Comparison of ENCODE assay signal across 11 mouse cellular contexts in genomic region chr15:27506127-27506886, GRCm38 (mm10). TPM values are rescaled to one million over a fixed set of nuclear protein-coding genes. Genes with fewer than 3 reads are reported as not detected.
DNase-seq lines count a peak whose midpoint lies in the region; ATAC-seq and TF ChIP-seq lines count a peak whose summit lies in the region.
"Had no signal": no experiment of that assay in that cellular context is flagged by ENCODE, and none has a peak within 500 bp of the region (broad histone marks: within the 10 kb centered on the region; RNA-seq: fewer than 3 reads in every experiment).

No protein-coding gene starts in this region.

- H3K4me3 ChIP-seq in layer of hippocampus, adult 2 months = no peak overlapping the region
- H3K4me3 ChIP-seq in intestine, embryonic 16.5 days (ENCODE audit: low read length) = no peak overlapping the region
- no peak overlapping the region for H3K4me3 ChIP-seq in stomach, embryonic 15.5 days (replicated peaks)
- H3K4me3 ChIP-seq: forebrain, embryonic 12.5 days had no signal

- no peaks in the 10 kb centered on the region for H3K36me3 ChIP-seq in intestine, embryonic 16.5 days (ENCODE audit: control insufficient read depth, insufficient read depth, low read length)
- no peaks in the 10 kb centered on the region for H3K36me3 ChIP-seq in stomach, embryonic 15.5 days
- H3K36me3 ChIP-seq: forebrain, embryonic 12.5 days had no signal

- TF ChIP-seq CTCF in layer of hippocampus, adult 2 months (conservative IDR thresholded peaks at IDR 0.05) = no peak

- H3K27me3 ChIP-seq in intestine, embryonic 16.5 days (replicated peaks; ENCODE audit: control insufficient read depth, insufficient read depth, low read length) = no peaks in the 10 kb centered on the region
- H3K27me3 ChIP-seq in stomach, embryonic 15.5 days (replicated peaks) = no peaks in the 10 kb centered on the region
- H3K27me3 ChIP-seq: forebrain, embryonic 12.5 days had no signal

- H3K4me2 ChIP-seq in intestine, embryonic 16.5 days (ENCODE audit: low read depth, low read length) = peak overlapping the region; percentile 32
- no peak overlapping the region for H3K4me2 ChIP-seq in stomach, embryonic 15.5 days
- H3K4me2 ChIP-seq: forebrain, embryonic 12.5 days; lung, embryonic 14.5 days had no signal

- no peaks in the 10 kb centered on the region for H3K9me3 ChIP-seq in intestine, embryonic 16.5 days (ENCODE audit: control insufficient read depth, low read length)
- H3K9me3 ChIP-seq in stomach, embryonic 15.5 days = no peaks in the 10 kb centered on the region
- H3K9me3 ChIP-seq: forebrain, embryonic 12.5 days had no signal

- peak overlapping the region; percentile 39 for H3K9ac ChIP-seq in intestine, embryonic 16.5 days (ENCODE audit: low read depth, low read length)
- no peak overlapping the region for H3K9ac ChIP-seq in stomach, embryonic 15.5 days
- H3K9ac ChIP-seq: forebrain, embryonic 12.5 days; lung, embryonic 14.5 days had no signal

- WGBS in intestine, embryonic 16.5 days = 39% methylated on average over 5 of the region's 5 CpGs
- WGBS in stomach, embryonic 15.5 days = 42% methylated on average over 5 of the region's 5 CpGs

- H3K27ac ChIP-seq in layer of hippocampus, adult 2 months = 0 out of 2 replicates have a peak overlapping the region, but pooled peaks have one; percentile 18
- peak overlapping the region; percentile 92 for H3K27ac ChIP-seq in intestine, embryonic 16.5 days (ENCODE audit: low read length)
- peak overlapping the region; percentile 64; the same call in 1 of the 2 replicates for H3K27ac ChIP-seq in stomach, embryonic 15.5 days
- H3K27ac ChIP-seq: forebrain, embryonic 12.5 days had no signal

- H3K4me1 ChIP-seq in intestine, embryonic 16.5 days (ENCODE audit: control insufficient read depth, insufficient read depth, low read length) = peaks cover 37% of the 10 kb centered on the region
- H3K4me1 ChIP-seq in stomach, embryonic 15.5 days = peaks cover 24% of the 10 kb centered on the region

- peak; percentile 76 for ATAC-seq in intestine, embryonic 16.5 days
- peak; percentile 48 for ATAC-seq in stomach, embryonic 15.5 days (ENCODE audit: insufficient read depth, low FRiP score, low read depth)

- DNase-seq in adrenal gland, adult 2 months = peak; percentile 48
- no peak for DNase-seq in adrenal gland, adult 8-10 months
- DNase-seq in layer of hippocampus, adult 2 months (ENCODE audit: low spot score in 2 of 2) = no peak
- no peak for DNase-seq in layer of hippocampus, adult 18-20 months (ENCODE audit: low spot score in 2 of 2)
- DNase-seq in right cerebral cortex, postnatal 10 days (ENCODE audit: low spot score in 2 of 2) = no peak
- DNase-seq in urinary bladder, postnatal 10 days (ENCODE audit: low spot score) = no peak
- DNase-seq: cerebellum, postnatal 14 days; lung, embryonic 14.5 days had no signal

RNA-seq across cellular contexts. Expression of gene Ank, which starts 39.8 kb away (rescaled TPM):
- 10 to 100 TPM; 56.9 to 61.0 TPM for total RNA-seq in adrenal gland, adult 2 months (2021)
- polyA plus RNA-seq in adrenal gland, adult 2 months (2012; rRNA removed) = 32.8 and 38.5 TPM in 2 replicates
- 10 to 100 TPM; 38.2 to 68.7 (median 50.9) TPM for total RNA-seq in adrenal gland, adult 8-10 months (2022)
- total RNA-seq in layer of hippocampus, adult 2 months (2021) = 100 to 1,000 TPM; 160 TPM
- 100 to 1,000 TPM; 168 to 173 TPM for total RNA-seq in layer of hippocampus, adult 18-20 months (2021)
- polyA plus RNA-seq in intestine, embryonic 16.5 days (2015; fragmentation: Nextera tagmentation; extraction: Ambion mirVana) = 5.9 and 12.1 TPM in 2 replicates
- polyA plus RNA-seq in stomach, embryonic 15.5 days (2015; fragmentation: Nextera tagmentation; extraction: Ambion mirVana) = 15.3 and 18.5 TPM in 2 replicates

Comparison
In these comparisons a context has a peak if more than half of its experiments do, and no peak if none do; other contexts are left out.
1. H3K27ac ChIP-seq: peak in every context shown above with its lines; median percentile 92 in intestine, embryonic 16.5 days; 64 in stomach, embryonic 15.5 days; 18 in layer of hippocampus, adult 2 months.